Mouse (Mus musculus) liver, postnatal 0 days (tissue): ENCODE data around the gene Cym.
A peak's percentile ranks its signal among the peaks of the same experiment; 100 is the strongest.

ENCODE experiments used
- CTCF ChIP-seq: sonication (generic); IDR thresholded peaks from 2 replicates; pipeline ENCODE4 v1.5.1; 2016; ENCODE audit warnings: antibody characterized with exemption, low read depth
- EP300 ChIP-seq: IDR thresholded peaks from 2 replicates; pipeline ENCODE4 v1.6.1; 2016; ENCODE audit warnings: antibody characterized with exemption, low read depth, mild to moderate bottlenecking

- TF ChIP-seq CTCF (peak; percentile 92), EP300 (no peak)
Measured at GRCm38 (mm10) chr3:107205994-107206393, 15.5 kb downstream of the Cym start.
